Comparison of ENCODE assay signal across 32 mouse cellular contexts in the genomic region with DNA sequence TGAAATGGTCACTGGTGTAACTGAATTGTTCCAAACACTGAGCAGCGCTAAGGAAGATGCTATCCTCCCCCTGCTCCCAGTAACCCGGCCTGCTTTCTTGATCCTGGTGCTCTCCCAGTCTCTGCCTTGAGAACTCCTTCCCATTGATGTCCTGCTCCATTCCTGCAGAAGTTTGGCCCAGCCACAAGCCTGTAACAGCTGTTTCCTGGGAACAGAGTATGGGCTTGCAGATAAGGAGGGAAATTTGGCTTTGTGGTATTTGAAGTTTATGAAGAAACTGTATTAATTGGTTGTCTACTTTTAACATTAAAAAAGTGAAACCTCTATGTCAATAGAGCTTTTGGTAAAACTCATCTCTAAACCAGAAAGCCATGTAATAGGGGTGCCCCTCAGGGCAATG. TPM values are rescaled to one million over a fixed set of nuclear protein-coding genes. Genes with fewer than 3 reads are reported as not detected.
"Had no signal": no experiment of that assay in that cellular context is flagged by ENCODE, and none has a peak within 500 bp of the region (broad histone marks: within the 10 kb centered on the region; RNA-seq: fewer than 3 reads in every experiment).

No protein-coding gene starts in this region.

- H3K36me3 ChIP-seq: embryonic facial prominence, embryonic 10.5 days; embryonic facial prominence, embryonic 12.5 days; embryonic facial prominence, embryonic 13.5 days; embryonic facial prominence, embryonic 15.5 days; forebrain, embryonic 10.5 days; forebrain, embryonic 12.5 days; forebrain, embryonic 15.5 days had no signal

- H3K9ac ChIP-seq: embryonic facial prominence, embryonic 12.5 days; embryonic facial prominence, embryonic 13.5 days; embryonic facial prominence, embryonic 15.5 days; forebrain, embryonic 12.5 days; forebrain, embryonic 13.5 days; forebrain, embryonic 15.5 days; forebrain, postnatal 0 days had no signal

- H3K9me3 ChIP-seq: embryonic facial prominence, embryonic 10.5 days; embryonic facial prominence, embryonic 12.5 days; embryonic facial prominence, embryonic 13.5 days; embryonic facial prominence, embryonic 15.5 days; forebrain, embryonic 10.5 days; forebrain, embryonic 12.5 days; forebrain, embryonic 13.5 days; forebrain, embryonic 15.5 days had no signal

- H3K4me1 ChIP-seq: embryonic facial prominence, embryonic 10.5 days; embryonic facial prominence, embryonic 12.5 days; embryonic facial prominence, embryonic 13.5 days; embryonic facial prominence, embryonic 15.5 days; forebrain, embryonic 10.5 days; forebrain, embryonic 12.5 days; forebrain, embryonic 13.5 days; forebrain, embryonic 15.5 days had no signal

- DNase-seq: cerebellum, adult 2 months; cerebellum, adult 8-10 months; cerebellum, adult 9-10 months; cerebellum, adult 9-11 months; cerebellum, postnatal 10 days; cerebellum, postnatal 14 days; cerebellum, postnatal 25 days; cerebellum, postnatal 36 days; embryo, embryonic 11 days; forebrain, postnatal 0 days; gastrocnemius, adult 2 months; gastrocnemius, postnatal 10 days; gastrocnemius, postnatal 25 days; gastrocnemius, postnatal 36 days; heart, adult 11 months; heart, adult 18-20 months; heart, adult 2 months had no signal

- H3K27ac ChIP-seq: embryonic facial prominence, embryonic 10.5 days; embryonic facial prominence, embryonic 12.5 days; embryonic facial prominence, embryonic 13.5 days; embryonic facial prominence, embryonic 15.5 days; forebrain, embryonic 10.5 days; forebrain, embryonic 12.5 days; forebrain, embryonic 13.5 days; forebrain, embryonic 15.5 days; gastrocnemius, adult 2 months; heart, adult 2 months had no signal

- H3K27me3 ChIP-seq: embryonic facial prominence, embryonic 12.5 days; embryonic facial prominence, embryonic 13.5 days; embryonic facial prominence, embryonic 15.5 days; forebrain, embryonic 12.5 days; forebrain, embryonic 13.5 days; forebrain, embryonic 15.5 days had no signal

- H3K4me3 ChIP-seq: embryonic facial prominence, embryonic 10.5 days; embryonic facial prominence, embryonic 12.5 days; embryonic facial prominence, embryonic 13.5 days; embryonic facial prominence, embryonic 15.5 days; erythroblast, embryonic 14.5 days; forebrain, embryonic 10.5 days; forebrain, embryonic 12.5 days; forebrain, embryonic 13.5 days; forebrain, embryonic 15.5 days; gastrocnemius, adult 2 months; heart, adult 2 months had no signal

- ATAC-seq: forebrain, embryonic 13.5 days; forebrain, embryonic 14.5 days; forebrain, embryonic 15.5 days; forebrain, embryonic 16.5 days; forebrain, postnatal 0 days had no signal

RNA-seq across cellular contexts. Expression of a gene that starts 10.6 kb away (rescaled TPM):
- total RNA-seq: gastrocnemius, adult 18-20 months; gastrocnemius, adult 2 months; gastrocnemius, adult 8-10 months; gastrocnemius, postnatal 25 days; gastrocnemius, postnatal 36 days; granulocyte monocyte progenitor cell, adult 5-6 weeks; heart, adult 18-20 months; heart, adult 2 months; heart, adult 8-10 months had no signal
- polyA plus RNA-seq: erythroblast, embryonic 14.5 days; heart, adult 2 months had no signal

RNA-seq across cellular contexts. Expression of a gene that starts 35.0 kb away (rescaled TPM):
- total RNA-seq: forebrain, postnatal 0 days; gastrocnemius, adult 18-20 months; gastrocnemius, adult 2 months; gastrocnemius, adult 8-10 months; gastrocnemius, postnatal 25 days; gastrocnemius, postnatal 36 days had no signal
